Mouse (Mus musculus): ENCODE measurements around the gene Bri3.

Bri3 gene

DNA sequence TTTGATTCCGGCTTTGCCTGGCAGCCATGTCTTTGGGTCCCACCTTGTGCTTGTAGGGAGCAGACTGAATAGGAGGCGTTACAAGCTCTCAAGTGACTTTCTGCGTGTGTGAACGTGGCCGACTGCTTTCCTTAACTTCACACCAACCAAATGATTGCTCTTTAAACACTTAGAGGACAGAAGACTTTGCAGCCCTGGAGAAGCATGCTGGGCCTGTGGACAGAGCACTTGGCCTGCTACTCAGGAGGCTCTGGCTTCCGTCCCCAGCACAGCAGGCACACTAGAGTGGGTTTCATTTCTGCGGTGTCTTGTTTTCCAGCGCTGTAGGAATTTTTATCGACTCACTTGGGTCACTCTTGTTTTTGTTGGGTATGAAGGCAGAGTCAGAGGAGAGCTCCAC, 18.8 kb downstream of the Bri3 start:
- DNase-seq (ENCODE audit: low spot score) = no peak

DNA sequence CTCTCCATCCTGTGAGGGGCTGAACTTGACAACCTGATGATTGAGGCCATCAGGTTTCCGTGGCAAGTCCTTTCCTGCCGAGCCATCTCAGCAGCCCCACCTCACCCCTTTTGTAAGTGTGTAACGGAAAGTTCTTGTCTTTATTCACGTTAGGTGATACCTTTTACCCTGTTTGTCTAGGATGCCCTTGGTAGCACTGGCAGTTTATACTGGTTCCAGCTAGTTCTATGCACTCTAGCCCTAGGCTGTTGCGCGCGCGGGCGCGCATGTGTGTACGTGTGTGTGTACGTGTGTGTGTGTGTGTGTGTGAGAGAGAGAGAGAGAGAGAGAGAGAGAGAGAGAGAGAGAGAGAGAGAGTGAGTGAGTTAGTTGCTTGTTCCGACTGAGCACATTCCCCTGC, 19.3 kb downstream of the Bri3 start:
- DNase-seq (ENCODE audit: low spot score) = no peak

DNA sequence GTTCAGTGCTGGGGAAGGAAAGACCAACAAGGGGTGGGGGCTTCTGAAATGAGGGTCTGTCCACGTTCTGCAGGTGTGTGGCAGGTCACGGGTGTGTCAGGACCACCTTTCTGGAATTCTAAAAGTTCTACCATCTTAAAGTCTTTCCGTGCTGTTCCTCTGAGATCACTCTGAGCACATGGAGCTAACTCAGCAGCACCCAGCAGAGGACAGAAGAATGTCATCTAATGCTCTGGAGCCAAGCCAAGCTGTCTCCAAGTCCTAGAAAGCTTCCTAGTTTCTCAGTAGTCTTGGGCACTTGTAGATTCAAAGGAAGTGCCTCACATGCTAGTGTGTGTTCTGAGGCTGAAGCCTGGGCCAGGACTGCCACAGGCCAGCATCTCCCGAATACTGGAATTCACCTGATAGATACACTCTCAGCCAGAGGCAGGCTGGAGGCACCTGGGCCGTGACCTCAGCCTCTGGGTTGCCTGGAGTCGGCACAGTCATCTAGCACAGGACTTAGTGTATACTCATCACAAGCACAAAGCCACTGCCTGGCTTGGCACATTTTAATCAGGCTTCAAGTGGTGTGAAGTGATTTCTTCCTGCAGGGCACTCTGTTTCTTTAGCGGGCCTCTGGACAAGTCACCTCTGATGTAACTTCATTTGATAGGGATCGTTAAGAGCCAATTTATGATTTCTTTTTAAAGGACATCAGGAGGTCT, 23.5 kb downstream of the Bri3 start:
- no peak for DNase-seq (ENCODE audit: low spot score)

DNA sequence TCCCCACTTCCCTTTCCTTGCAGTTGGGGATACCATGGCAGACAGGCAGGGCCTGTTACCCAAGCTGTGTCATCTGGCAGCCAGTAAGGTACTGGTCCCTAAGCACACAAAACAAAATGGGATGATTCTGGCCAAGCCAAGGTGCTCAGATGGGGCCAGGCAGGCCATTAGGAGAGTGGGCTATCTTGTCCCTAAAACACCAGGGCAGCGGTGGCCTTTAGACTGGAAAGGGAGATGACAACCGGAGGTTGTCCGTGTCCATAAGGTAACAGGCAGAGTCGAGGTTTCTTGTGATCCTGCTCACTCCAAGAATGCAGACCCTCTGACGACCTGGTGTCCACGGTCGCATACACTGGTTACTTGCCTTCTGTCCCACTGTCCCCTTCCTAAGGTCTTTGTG, 25.7 kb downstream of the Bri3 start:
- DNase-seq (ENCODE audit: low spot score) = no peak

DNA sequence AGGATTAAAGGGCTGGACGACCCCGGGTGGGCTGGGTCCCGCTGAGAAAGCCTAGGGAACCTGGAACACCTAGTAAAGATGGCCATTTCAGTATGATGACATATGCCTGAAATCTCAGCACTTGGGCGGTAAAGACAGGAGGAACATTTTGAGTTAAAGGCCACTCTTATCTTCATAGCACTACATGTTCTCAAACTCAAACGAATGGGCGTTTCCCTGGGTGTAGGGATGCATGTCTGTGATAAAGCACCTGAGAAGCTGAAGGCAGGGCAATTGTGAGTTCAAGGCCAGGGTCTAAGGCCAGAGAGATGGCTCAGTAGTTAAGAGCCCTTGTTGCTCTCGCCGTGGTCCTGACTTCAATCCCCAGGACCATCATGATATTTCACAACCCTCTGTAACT, 26.2 kb downstream of the Bri3 start:
- DNase-seq (ENCODE audit: low spot score) = no peak

DNA sequence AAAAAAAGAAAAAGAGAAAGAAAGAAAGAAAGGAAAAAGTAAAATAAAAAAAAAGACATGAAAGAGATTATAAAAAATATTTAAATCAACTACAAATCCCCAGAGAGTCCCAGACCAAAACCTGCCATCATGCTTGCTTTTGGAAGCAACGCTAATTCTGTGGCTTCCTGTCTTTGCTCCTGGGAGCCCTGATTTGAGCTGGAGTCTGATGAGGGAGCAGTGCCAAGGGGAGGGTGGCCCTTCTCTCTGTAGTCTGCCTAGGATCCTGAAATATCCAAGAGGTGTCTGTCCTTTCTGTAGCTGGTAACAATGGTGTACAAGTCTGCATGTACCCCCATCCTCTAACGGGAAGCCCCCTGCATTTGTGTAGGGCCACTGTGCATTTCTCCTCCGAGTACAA, 26.9 kb downstream of the Bri3 start:
- DNase-seq (ENCODE audit: low spot score) = no peak

DNA sequence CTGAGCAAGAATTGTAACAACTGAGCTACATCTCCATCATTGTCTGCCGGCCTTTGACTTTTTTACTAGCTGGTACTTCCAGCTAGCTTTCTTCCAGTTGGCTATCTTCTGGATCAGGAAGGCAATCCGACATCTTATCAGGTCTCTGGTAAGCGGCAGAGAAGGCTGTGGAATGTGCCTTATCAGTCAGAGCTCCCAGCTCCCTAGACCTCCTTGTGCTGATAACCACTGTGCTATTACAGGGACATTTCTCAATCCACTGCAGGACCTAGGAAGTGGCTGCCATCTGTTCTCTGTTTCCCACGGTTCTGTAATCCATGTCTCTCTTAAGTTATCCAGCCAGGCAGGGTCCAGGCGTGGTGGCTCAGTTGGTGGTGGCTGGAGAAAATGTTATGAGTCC, 27.5 kb downstream of the Bri3 start:
- DNase-seq (ENCODE audit: low spot score) = no peak

DNA sequence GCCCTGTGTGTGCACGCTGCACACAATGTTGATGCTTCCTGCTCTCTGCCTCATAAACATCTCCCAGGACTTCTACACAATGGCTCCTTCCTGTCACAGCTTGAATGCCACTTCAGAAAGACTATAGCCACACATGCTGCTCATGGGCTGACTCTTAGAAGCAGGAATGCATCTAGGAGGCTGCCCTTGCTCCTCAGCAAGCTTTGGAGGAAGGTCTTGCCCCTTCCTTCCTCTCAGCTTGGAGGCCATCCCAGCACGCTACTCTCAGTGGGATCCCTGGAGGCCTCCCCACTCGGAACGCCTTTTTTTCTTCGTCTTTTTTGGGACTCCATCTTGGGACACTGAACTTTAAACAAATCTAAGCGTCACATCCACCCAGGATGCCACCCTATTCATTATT, 30.7 kb downstream of the Bri3 start:
- DNase-seq (ENCODE audit: low spot score) = no peak

DNA sequence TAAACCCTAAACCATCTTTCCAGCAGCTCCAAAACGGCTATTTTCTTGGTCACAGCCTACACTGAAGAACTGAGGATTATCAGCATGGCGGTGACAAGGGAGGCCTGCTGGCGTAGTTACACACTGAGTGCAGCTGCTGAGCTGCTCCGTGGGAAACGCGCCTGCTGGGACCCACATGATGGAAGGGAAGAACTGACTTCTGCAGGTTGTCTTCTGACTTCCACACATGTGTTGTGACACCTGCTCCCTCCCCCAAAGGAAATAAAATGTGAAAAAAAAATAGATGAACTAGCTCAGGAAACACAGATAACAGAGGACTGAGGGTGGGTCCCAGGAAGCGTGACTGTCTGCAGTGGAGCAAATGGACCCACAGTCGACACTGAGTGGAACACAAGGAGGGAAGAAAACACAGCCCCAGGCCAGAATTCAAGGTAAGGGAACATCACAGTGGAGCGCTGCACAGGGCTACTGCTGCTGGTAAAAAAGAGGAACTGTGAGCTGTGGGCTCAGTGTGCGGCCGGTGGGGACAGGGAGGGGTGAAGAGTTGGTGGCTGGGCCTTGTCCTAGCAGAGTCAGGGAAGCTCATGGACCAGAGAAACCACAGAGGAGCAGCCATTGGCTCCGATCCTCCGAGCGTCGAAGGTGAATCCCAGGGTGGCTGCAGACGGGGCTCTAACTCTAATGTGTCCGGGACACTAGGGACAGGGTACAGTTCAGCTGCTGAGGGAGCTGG, 32.8 kb downstream of the Bri3 start:
- DNase-seq (ENCODE audit: low spot score) = no peak

DNA sequence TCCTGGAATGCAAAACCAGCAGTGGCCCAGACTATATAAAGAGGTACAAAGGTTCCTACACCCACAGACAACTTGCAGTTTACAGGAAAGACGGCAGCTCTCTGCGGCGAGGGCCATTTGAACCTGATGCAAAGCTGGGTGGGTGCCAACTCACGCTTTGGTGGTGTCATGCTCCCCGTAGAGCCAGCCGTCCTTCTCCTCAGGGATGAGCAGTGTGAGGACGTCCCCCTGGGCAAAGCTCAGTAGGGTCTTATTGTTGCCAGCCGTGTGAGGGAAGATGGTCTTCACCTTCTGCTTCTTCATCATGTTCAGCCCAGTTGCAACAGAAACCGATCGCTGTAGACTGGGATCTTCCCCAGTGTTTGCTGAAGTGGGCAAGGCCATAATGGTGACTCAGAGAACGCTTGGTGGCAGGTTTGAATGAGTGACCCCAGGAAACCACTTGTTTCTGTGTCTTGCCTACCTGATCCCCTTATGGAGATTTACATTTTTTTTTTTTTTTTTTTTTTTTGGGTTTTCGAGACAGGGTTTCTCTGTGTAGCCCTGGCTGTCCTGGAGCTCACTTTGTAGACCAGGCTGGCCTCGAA, 34.2 kb downstream of the Bri3 start:
- DNase-seq (ENCODE audit: low spot score) = no peak

DNA sequence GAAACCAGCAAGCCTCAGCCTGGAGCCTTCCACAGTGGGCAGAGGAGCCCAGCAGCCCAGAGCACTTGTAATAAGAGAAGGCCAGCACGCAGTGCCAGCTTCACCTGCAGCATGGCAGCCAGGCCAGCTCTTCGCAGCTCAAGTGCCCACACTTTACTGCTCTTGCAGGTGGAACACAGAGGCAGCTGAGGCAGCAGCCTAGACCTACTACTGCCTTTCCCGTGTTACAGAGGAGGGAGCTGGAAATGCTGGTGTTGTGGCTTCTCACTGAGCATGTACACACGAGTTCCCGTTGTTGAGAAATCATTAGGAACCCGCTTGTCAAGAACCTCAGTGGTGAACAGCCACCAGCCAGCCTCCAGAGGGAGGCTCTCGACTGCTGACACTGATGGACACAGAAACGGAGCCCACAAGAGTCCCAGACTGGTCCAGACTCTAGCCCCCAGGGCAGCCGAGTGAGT, 34.9 kb downstream of the Bri3 start:
- DNase-seq (ENCODE audit: low spot score) = no peak

DNA sequence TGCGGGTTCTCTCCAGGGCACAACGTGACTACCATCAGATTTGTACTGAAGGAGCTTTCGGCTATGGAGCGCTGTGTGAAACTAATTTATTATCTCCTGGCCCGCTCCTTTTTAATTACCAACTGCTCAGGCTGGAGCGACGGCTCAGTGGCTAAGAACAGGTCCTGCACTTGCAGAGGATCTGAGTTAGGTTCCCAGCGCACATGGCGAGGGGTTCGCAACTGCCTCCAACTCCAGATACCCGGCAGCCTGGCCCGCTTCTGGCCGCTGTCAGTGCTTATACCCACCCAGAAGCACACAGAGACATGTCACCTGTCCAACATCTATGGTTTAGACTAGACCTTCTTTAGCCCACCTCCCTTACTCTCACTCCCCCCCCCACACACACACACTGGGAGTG, 35.7 kb downstream of the Bri3 start:
- no peak for DNase-seq (ENCODE audit: low spot score)

DNA sequence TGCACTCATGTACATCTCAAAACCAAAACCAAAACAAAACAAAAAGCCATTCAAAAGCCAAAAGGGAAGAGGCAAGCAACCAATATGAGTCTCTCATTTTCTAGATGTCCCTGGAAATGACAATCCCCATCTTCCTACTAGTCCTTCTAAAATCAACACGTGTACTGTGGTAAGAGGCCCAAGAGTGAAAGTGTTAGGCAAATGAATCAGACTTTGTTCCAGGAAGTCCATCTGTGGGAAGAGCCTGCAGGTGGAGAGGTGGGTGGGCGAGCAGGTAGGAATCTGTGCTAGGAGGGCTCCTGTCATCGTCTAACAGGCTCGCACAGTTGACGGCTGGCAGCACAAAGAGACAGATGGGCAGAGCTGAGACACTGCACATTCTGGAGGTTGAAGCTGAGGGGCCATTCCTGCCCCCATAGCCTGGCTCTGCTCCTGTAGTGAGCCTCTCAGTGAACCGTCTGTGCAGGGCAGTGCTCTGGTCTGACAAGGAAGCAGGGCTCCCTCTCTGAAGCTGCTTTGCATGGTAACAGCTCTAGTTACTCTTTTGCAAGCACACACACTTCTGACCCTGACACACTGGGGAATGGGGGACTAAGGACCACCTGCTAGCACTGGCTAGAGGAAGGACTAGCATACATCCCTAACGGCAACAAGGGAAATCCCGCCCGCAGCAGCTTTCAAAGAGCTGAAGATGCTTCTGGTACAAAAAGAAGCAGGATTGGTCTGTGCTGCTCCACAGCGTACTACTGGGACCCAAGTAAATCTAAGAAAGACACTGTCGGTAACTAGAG, 38.4 kb downstream of the Bri3 start:
- no peak for DNase-seq (ENCODE audit: low spot score)

DNA sequence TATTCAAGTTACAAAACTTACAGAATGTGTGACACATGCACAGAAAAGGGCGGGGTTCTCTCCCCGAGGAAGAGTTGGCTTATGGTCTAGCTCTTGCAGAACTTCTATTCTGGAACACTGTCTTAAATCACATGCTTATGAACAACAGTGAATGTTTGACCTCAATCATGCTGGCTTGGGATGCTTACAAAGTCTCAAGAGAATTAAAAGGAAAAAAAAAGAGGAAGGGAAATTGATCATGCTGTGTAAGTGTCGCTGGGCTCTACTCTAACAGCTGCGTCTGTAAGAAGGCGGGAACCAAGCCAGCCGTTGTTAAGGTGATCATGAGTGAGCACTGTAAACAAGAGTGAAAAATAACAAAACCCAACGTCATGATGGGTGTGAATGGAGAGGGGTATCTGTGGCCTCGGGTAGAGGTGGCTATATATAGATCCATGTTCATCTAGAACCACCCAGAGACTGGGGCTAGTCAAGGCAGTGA, 39.4 kb downstream of the Bri3 start:
- DNase-seq (ENCODE audit: low spot score) = no peak

DNA sequence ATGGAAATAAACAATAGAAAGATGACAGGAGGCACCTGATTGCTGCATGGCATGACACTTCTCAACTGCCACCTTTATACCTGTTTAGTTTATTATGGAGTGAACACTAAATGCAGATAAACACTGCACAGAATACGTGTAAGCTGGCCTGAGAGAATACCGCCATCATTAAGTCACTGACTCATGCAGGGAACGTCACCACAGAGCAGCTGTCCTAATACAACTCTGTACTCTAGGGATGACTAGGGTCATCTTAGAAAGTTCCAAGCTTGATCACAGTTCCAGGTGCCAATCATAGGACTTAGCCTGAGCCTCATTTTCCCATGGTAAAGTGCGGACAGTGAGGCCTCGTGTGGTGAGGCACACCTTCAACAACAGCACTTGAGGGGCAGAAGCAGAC, 40.4 kb downstream of the Bri3 start:
- no peak for DNase-seq (ENCODE audit: low spot score)

DNA sequence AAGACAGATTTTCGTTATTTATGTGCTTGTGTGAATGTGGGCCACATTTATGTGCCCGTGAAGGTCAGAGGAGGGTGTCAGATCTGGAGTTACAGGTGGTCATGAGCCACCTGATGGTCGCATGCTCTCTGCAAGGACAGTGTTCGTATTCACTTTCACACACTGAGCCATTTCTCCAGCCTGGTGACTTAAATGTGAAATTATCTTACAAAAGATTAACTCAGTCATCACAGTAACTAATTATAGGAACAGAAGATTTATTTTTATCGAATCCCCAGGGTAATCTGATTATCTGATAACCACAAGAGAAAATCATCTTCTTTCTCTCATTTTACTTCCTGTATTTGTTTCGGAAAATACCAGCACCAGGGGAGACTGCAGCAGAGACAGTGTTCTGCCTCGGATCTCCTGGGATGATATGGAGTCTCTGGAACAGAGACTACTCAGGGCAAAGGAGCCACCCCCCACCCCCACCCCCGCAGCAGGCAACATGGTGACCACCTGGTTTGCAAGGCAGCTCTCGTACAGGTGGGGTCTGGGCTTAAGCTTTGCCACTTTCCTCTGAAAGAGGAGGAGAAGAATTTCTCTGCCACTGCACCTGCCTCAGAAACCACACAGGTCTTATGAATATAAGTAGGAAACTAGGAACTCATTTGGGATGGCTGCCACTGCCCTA, 42.5 kb downstream of the Bri3 start:
- DNase-seq (ENCODE audit: low spot score) = no peak

DNA sequence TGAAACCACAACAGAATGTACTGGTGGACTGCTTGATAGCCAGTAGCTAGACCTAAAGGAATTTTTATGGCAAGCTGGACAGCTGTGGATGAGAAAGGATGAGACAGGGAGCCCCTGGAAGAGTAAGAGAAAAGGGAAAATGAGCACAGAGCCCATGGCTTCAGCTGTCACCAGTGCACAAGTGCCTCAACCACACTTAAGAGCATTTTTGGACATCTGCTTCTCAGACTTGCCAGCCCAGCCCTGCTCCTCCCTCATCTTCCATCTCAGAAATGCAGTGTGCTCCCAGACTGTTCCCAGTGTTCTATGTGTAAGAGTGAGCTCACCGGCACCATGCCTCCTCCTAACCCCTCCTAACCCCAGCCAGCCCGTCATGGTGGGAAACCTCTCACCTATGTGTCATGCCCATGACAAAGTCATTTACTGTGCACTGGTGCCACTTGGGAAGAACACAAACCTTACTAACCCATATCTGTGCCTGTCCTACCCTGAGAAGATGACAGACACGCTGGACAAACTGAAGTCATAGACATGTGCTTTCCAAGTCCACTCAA, 43.1 kb downstream of the Bri3 start:
- DNase-seq (ENCODE audit: low spot score) = no peak

DNA sequence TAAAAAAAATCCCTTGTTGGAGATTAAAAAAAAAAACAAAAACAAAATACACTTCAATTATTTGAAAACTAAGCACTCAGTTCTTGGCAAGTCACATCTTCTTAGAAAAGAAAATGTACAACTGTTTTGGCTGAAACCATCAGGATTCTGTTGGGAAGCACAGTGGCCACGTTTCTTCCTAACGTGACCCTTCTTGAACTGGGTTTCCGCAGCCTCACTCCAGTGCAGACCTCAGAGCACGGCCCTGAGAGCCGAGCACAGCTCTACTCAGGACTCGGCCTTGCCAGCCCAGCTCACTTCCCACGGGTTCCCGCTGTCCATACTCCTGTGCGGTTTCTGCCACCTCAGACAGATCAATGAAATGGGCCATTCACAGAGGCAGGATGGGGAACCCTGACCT, 44.2 kb downstream of the Bri3 start:
- no peak for DNase-seq (ENCODE audit: low spot score)

DNA sequence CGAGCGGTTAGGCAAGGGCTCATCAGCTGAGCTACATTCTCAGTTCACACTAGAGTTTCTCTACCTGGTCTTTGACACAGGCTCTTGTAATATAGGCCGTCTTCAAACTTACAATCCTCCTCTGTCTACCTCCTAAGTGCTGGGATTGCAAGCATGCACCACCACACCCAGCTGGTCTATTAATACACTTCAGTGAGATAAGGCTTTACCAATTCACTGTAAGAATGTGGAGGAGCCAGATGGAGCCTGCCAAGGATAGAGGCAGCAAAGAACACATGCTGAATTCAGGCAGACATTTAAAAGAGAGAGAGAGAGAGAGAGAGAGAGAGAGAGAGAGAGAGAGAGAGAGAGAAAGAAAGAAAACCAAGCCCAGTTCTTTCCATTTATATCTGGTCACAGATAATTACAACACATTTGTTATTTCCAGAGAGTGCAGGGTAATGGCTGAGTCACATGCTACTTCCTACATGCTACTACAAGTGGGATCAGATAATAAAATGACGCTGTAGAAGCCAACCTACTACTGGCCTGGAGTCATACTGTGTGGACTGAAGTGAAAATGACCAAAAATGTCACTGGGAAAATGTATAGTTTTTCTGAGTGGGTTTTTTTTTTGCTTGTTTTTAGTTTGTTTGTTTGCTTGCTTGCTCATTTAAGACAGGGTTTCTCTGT, 45.7 kb downstream of the Bri3 start:
- DNase-seq (ENCODE audit: low spot score) = no peak

DNA sequence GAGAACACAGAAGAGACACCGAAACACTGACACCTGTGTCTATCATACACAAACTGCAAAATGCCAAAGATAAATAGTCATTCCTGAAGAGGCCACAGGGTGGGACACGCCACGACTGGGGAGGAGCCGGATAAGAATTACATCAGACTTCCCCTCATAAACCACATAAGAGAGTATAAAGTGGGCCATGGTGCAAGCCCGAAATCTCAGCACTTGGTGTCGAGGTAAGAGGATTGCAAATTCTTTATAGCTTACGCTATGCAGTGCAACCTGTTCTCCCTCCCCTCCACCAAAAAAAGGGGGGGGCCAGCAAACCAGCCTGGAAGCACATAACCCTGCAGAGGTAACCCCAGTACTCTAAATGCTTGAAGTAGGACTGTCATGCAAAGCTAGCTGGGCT, 50.7 kb downstream of the Bri3 start:
- DNase-seq (ENCODE audit: low spot score) = no peak

DNA sequence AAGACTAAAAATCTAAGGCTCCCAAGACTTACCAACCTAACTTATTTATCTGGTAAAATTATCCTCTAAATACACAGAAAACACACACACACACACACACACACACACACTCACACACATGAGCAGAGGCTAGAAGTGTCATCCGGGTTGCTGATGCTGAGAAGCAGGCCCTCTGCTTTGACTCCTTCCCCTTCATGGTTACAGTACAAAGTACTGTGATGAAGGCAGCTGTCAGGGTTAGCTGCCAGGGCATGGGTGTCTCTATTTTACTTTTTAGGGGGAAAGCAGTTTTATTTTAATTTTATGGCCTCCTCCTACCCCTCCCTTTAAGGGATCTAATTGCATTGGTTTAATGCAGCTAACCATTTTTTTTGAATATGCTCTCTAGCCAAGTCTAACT, 51.1 kb downstream of the Bri3 start:
- DNase-seq (ENCODE audit: low spot score) = no peak
